Mouse (Mus musculus) gastrocnemius, postnatal 36 days (tissue): ENCODE data around the gene Ly75. TPM values are rescaled to one million over a fixed set of nuclear protein-coding genes. Genes with fewer than 3 reads are reported as not detected.

Experiments used
- DNase-seq, 2 experiments: peaks; one replicate each; pipeline ENCODE4 v3.0.0; 2022
- intact Hi-C: fragments of 180-260 bp; cut with DNase I; formaldehyde crosslinking; loops from one replicate; pipeline ENCODE4 v1.15.1; 2025
- long read RNA-seq, 2 experiments: library from polyadenylated mRNA; stranded (forward); transcript quantifications; one replicate each; pipeline ENCODE4 v2.0.0; 2021
- total RNA-seq, 2 experiments: library from RNA; stranded (reverse); gene quantifications; 2 replicates each; pipeline ENCODE4 v1.2.3; 2021

Ly75 gene
- under 1 TPM; 0.07 to 0.54 TPM for total RNA-seq
- long read RNA-seq, experiment 1 = 0 reads
- long read RNA-seq, experiment 2 = 0 reads

GRCm38 (mm10) chr2:60382858-60383669 is at the start of gene Ly75:
Gene Ly75 (minus strand): TSS chr2:60383303.
- intact Hi-C loops = no loop called here
- peak; percentile 59 to 66 for DNase-seq

DNA sequence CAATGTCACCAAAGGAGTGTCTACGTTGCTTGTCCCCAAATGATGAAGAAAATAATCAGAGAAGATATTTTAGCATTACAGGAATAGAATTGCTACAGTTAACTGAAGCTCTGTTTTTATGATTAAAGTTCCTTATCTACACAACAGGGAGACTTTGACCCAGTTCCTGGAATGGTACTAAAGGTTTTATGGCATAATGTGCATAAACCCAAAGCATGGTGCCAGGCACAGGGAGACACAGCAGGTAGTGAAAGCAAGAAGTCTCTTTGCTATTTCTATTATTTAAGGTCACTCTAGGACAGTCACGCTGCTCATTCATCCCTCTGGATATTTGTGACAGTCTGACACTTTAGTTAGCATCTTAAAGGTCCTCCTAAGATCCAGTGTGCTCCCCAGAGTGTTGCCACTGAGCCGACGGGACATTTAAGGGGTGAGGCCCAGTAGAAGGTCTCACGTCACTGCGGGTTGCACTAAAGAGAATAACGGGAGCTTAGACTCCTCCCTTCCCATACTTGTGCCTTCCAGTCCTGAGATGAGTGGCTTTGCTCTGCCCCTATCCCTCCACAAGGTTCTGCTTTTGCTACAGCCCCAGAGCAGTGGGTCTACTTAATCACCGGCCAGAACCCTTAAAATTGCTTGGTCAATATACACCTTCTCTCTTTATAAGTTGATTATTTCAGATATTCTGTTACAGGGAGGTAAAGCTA is 47.4 kb upstream of the Ly75 start:
- intact Hi-C loops = no loop called here
- no peak for DNase-seq

GRCm38 (mm10) chr2:60418075-60418474 is 35.0 kb upstream of the Ly75 start:
- peak; percentile 34 to 46 for DNase-seq
- intact Hi-C loops = no loop called here

- DNase-seq = no peak
- intact Hi-C loops = no loop called here
These were observed 31.2 kb upstream of the Ly75 start for GRCm38 (mm10) chr2:60414334-60414733.

GRCm38 (mm10) chr2:60413006-60413650 is 30.0 kb upstream of the Ly75 start:
- intact Hi-C loops = no loop called here
- DNase-seq = no peak

DNA sequence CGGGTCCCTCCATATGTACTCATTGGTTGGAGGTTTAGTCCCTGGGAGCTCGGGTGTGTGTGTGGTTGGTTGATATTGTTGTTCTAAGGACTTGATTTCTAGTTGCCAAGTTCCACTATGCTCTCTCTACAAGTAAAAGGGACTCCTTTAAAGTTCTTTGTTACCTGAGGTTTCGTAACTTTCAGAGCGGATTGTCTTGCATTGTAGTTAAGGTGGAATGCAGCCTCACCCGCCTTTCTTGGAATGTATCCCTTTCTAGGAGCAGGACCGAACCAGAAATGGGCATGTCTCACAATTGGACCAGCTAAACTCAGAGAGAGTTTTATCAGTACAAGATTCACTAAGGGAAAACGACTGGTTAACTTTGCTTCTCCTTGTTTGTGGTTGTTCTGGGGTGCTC is 28.1 kb upstream of the Ly75 start:
- intact Hi-C loops = no loop called here
- no peak for DNase-seq

DNA sequence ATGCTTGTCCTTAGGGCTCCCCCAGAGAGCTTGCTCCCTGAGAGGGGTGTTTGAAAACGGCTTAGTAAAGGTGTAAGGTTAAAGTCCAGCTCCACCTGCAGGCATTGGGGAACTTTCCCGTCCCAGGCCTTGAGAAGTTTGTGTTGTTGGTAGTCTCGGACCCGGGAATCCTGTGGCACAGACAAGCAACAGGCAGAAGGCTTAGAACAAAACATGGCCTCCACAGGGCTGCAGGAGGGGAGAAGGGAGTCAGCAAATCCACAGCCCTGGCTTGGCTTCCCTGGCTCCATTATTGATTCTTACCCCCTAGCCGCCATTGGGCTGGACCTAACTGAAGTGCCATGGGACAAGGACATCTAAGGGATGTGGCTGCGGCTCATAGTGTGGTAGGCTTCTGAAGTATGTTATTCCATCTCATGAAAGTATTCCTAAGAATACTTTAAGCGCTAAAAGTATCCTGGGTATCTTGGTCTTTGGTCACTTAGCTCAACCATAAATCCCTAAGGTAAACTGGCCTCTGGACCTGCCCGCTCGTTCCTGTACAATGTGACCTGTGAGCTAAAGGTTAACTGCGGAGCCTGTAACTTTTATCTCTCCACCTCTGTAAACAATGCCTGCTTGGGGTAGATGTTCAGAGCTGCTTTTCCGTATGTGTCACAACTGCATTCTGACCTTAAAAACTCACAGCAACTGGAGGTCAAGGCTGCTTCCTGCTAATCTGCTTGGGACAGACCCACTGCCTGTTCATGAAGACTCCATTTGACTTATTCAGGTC is 27.1 kb upstream of the Ly75 start:
- intact Hi-C loops = no loop called here
- DNase-seq = no peak

- intact Hi-C loops = no loop called here
- no peak for DNase-seq
These were observed 26.1 kb upstream of the Ly75 start for GRCm38 (mm10) chr2:60409194-60409593.

GRCm38 (mm10) chr2:60407387-60407786 is 24.3 kb upstream of the Ly75 start:
- intact Hi-C loops = no loop called here
- no peak for DNase-seq

DNA sequence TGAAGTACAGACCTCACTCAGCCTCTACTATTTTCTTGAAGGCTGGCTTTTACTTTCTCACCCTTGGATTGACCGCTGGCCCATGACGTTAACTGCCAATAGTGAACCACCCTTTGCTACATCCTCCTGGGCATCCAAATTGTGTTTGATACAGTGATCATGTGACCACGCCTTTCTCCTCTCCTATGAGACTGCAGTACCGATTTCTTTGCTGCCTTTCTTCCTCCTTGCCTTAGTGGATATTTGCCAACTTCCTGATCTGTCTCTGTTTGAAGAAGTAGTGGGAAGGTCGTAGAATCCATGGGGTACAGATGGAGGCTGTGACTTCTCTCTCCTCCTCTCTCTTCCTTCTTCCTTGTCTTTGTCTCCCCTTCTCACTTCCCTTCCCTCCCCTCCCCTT is 22.3 kb upstream of the Ly75 start:
- DNase-seq = no peak
- intact Hi-C loops = no loop called here

- DNase-seq = no peak
- intact Hi-C loops = no loop called here
These were observed 21.7 kb upstream of the Ly75 start for GRCm38 (mm10) chr2:60404763-60405162.

DNA sequence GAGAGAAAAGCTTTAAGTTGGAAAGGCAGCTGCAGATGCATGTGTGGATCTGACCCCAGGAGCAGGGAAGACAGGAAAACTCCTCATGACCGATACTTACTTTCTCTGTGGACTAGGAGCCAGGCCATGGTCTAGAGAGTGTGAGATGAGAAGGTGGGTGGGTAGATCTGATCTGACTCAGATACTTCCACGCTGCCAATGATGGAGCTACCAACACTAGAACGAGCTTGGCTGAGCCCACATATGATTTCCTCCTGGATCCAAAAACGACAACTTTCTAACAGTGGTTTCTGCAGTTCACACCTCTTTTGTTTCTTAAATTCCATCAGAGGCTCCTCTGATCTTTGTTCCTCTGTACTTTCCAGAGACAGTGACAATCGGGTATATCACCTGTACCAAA is 18.6 kb upstream of the Ly75 start:
- intact Hi-C loops = no loop called here
- DNase-seq = no peak

- DNase-seq = no peak
- intact Hi-C loops = no loop called here
These were observed 10.7 kb upstream of the Ly75 start for GRCm38 (mm10) chr2:60393786-60394185.

DNA sequence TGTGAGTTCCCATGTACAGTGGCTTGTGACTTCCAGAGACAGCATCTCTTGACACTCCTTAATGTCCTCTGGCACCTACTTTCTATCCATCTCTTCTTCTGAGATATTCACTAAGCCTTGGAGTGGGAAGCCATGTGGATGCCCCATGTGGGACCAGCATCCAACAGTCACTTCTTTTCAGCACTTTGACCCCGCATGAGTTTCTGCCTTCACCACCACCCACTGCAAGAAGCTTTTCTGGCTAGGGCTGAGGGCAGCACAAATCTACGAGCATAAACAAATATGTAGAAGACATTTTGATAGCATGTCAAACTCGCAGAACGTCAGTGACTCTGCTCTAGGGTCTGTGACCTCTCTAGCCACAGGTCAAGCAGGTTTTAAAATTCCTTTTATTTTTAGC is 9.2 kb upstream of the Ly75 start:
- no peak for DNase-seq
- intact Hi-C loops = no loop called here

- no peak for DNase-seq
- intact Hi-C loops = no loop called here
These were observed 4.3 kb upstream of the Ly75 start for GRCm38 (mm10) chr2:60387363-60387762.

DNA sequence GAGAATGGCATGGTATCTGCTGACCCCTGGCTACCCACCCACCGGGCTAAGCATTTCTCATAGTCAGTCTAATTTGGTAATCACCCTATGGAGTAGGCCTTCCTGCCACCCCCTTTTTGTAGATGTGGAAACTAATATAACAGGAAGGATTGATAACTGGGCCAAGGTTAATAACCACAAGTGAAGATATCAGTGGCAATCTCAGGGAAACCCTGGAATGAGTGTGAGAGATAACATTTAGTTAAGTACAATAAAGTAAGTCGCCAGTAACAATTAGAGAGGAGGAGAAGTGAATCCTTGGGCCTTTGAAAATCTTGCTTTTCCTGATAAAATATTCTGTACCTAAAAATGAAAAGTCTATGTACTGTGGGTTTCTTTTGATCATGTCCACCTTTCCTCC is 3.7 kb upstream of the Ly75 start:
- intact Hi-C loops = no loop called here
- no peak for DNase-seq

DNA sequence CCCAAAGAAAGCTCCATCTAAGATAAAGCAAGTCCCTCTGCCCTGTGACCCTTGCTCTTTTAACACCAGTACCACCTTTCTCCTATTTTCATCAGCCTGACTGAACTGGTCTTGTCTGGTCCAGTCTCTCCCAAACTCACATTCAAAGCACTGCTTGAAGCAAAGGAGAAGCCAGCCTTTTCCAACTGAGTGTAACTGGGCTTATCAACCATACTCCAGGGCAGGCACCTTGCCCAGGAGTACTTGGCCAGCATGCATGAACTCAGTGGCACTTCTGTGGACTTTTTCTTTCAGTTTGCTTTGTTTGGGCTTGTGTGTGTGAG is 1.6 kb upstream of the Ly75 start:
- intact Hi-C loops = no loop called here
- no peak for DNase-seq

GRCm38 (mm10) chr2:60384083-60384762 is 1.1 kb upstream of the Ly75 start:
- intact Hi-C loops = no loop called here
- DNase-seq = no peak

- no peak for DNase-seq
- intact Hi-C loops = no loop called here
These were observed 757 bp downstream of the Ly75 start for GRCm38 (mm10) chr2:60382346-60382745.

DNA sequence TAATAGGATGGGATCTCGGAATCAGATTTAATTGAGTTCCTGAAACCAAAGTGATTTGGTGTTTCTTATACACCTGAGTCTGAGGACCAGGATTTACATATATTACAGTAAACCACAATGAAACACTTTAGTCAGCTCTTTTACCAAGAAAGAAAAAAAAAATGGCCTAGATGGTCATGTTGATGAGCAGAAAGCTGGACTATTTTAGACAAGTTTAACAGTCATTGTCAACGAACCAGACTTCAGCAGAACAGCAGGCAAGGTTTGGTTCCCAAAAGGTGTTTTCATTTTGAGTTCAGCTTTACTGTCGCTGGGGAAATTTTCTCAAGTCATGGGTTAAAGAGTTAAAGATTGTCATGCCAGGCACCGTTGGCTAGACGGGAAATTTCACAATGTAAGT is 5.8 kb downstream of the Ly75 start:
- DNase-seq = no peak
- intact Hi-C loops = no loop called here
